Mouse (Mus musculus) liver, embryonic 13.5 days (tissue): Measurements from ENCODE around the gene Macf1. TPM values are rescaled to one million over a fixed set of nuclear protein-coding genes. Genes with fewer than 3 reads are reported as not detected.
"Not testable (repeated sequence)": the region's sequence is repeated elsewhere in the genome, so short reads cannot be mapped to it uniquely, and the experiment has no call there.

Source experiments
- ATAC-seq: fragments of 200-750 bp; cut with Nextera tagmentation; 2 replicates; pipeline ENCODE4 v1.8.0; 2017; ENCODE audit warnings: low read depth, mild to moderate bottlenecking, moderate number of reproducible peaks, moderate library complexity
- DNase-seq: peaks from one replicate; pipeline ENCODE4 v3.0.0; 2022
- H3K27ac ChIP-seq: fragments of 300-500 bp; sonication (generic); 2 replicates; pipeline ENCODE4 v1.5.1; 2015; ENCODE audit warnings: moderate library complexity, mild to moderate bottlenecking, inconsistent platforms
- H3K27me3 ChIP-seq: fragments of 300-500 bp; sonication (generic); 2 replicates; pipeline ENCODE4 v1.6.1; 2015; ENCODE audit warnings: mild to moderate bottlenecking, inconsistent platforms
- H3K36me3 ChIP-seq: fragments of 300-500 bp; sonication (generic); 2 replicates; pipeline ENCODE4 v1.6.1; 2015; ENCODE audit warnings: mild to moderate bottlenecking, inconsistent platforms
- H3K4me1 ChIP-seq: fragments of 300-500 bp; sonication (generic); replicated peaks from 2 replicates; pipeline ENCODE4 v1.6.1; 2015; ENCODE audit warnings: inconsistent platforms
- H3K4me2 ChIP-seq: fragments of 300-500 bp; sonication (generic); 2 replicates; pipeline ENCODE4 v1.6.1; 2015; ENCODE audit warnings: inconsistent platforms, mild to moderate bottlenecking, moderate library complexity
- H3K4me3 ChIP-seq: fragments of 300-500 bp; sonication (generic); replicated peaks from 2 replicates; pipeline ENCODE4 v1.5.1; 2015; ENCODE audit warnings: mild to moderate bottlenecking, inconsistent platforms
- H3K9ac ChIP-seq: fragments of 300-500 bp; sonication (generic); 2 replicates; pipeline ENCODE4 v1.6.1; 2015; ENCODE audit warnings: mild to moderate bottlenecking, inconsistent platforms
- H3K9me3 ChIP-seq: fragments of 300-500 bp; sonication (generic); replicated peaks from 2 replicates; pipeline ENCODE4 v1.6.1; 2016; ENCODE audit warnings: inconsistent platforms
- WGBS: fragments of 180-500 bp; shearing (Covaris S2); methylation state at CpG from one replicate; pipeline ENCODE4 v1.1.7; 2015; ENCODE audit not compliant: insufficient replicate concordance; 5-methylcytosine and 5-hydroxymethylcytosine counted together
- polyA plus RNA-seq: library from polyadenylated mRNA; unstranded; fragments of >200 nt; fragmentation: Nextera tagmentation; extraction: Ambion mirVana; gene quantifications from 2 replicates; pipeline ENCODE4 v1.2.1, GENCODE M21; 2015

The Macf1 gene
- polyA plus RNA-seq, 1 experiment from 2014 or later: 9.5 TPM

DNA sequence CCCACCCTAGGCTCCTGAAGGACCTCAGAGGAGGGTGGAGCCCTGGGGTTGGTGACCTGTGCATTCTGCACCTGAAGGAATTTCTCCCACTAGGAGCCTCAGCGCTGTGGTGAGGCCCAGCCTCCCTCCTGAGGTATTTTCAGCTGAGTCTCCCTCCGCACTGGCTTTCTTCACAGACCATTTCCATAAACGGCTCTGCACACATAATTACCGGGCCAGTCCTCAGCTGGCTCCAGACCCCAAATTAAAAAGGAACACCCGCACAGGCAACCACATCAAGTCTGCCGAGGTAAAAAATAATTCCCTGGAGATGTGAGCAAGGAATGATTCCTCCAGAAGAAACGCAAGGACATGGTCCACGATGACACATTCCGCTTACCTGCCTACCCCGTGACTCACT, 348.9 kb downstream of the Macf1 start:
- H3K4me3 ChIP-seq, H3K27ac ChIP-seq, H3K9ac ChIP-seq, DNase-seq, H3K4me1 ChIP-seq, ATAC-seq, H3K9me3 ChIP-seq, H3K4me2 ChIP-seq, H3K36me3 ChIP-seq, H3K27me3 ChIP-seq: not testable (repeated sequence)
- 74% methylated on average over 10 of the region's 10 CpGs for WGBS

DNA sequence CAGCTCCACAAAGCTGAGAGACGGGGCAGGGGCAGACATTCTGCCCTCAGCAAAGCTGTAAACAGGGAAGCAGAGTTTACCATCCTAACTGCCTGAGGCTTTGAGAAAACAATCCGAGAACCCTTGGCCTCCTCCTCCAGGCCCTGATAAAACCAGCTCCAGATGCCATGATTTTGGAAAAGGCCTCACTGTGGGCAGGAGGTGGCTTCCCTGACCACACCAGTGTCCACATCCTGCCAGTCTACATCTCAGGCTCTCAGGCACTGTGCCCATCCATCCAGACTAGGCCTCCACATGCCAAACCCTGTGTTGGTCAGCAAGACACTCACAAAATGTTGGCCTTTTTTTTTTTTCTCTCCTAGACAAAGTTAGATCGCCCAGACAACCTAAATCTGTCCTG, 350.0 kb downstream of the Macf1 start:
- no peak overlapping the region for H3K4me2 ChIP-seq
- DNase-seq (no peak), ATAC-seq (no peak)
- H3K9ac ChIP-seq: no peak overlapping the region
- H3K27me3 ChIP-seq: 0 out of 2 replicates have a peak, but pooled peaks cover 4% of the 10 kb centered on the region
- no peaks in the 10 kb centered on the region for H3K4me1 ChIP-seq
- 49% methylated on average over 3 of the region's 3 CpGs for WGBS
- H3K4me3 ChIP-seq: no peak overlapping the region
- H3K36me3 ChIP-seq: no peaks in the 10 kb centered on the region
- no peak overlapping the region for H3K27ac ChIP-seq
- H3K9me3 ChIP-seq: no peaks in the 10 kb centered on the region

DNA sequence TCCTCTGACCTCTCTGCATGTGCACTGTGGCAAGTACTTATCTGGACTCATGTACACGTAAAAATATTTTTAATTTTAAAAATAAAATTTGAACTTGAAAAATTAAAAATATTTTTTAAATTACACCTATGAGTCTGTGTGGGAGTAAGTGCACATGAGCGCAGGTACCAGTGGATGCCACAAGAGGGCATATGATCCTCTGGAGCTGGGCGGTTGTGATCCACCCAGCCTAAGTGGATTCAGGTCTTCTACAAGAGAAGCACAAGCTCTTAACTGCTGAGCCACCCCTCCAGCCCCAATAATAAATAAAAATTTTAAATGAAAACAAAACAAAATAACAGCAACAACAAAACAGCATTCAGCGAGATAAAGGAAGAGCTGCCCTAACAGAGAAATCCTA, 351.0 kb downstream of the Macf1 start:
- no peak overlapping the region for H3K27ac ChIP-seq
- ATAC-seq (no peak), DNase-seq (no peak)
- H3K9ac ChIP-seq: no peak overlapping the region
- H3K27me3 ChIP-seq: no peaks in the 10 kb centered on the region
- H3K36me3 ChIP-seq: no peaks in the 10 kb centered on the region
- H3K4me3 ChIP-seq: no peak overlapping the region
- H3K9me3 ChIP-seq: no peaks in the 10 kb centered on the region
- H3K4me1 ChIP-seq: no peaks in the 10 kb centered on the region
- 81% methylated on average over 4 of the region's 4 CpGs for WGBS
- H3K4me2 ChIP-seq: no peak overlapping the region

GRCm38 (mm10) chr4:123331961-123332360, 352.2 kb downstream of the Macf1 start:
- ATAC-seq: not testable (repeated sequence)

DNA sequence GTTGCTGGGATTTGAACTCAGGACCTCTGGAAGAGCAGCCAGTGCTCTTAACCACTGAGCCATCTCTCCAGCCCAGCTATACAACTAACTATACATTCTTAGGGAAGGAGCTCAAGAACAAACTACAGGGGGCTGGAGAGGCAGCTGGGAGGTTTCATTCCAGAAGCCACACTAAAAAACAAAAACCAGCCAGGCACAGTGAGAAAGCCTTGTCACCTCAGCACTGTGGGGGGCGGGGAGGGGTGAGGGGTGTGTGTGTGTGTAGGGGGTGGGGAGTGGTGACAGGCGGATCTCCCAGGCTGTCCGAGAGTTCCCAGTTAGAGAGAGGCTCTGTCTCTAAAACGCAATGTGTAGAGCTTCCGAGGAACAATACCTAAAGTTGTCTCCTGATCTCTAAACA, 352.8 kb downstream of the Macf1 start:
- H3K9ac ChIP-seq: no peak overlapping the region
- H3K4me1 ChIP-seq: no peaks in the 10 kb centered on the region
- WGBS: 87% methylated on average over 5 of the region's 5 CpGs

More at GRCm38 (mm10) chr4:123331961-123332360, 352.2 kb downstream of the Macf1 start:
- not testable (repeated sequence) for H3K9ac ChIP-seq, H3K4me1 ChIP-seq, H3K9me3 ChIP-seq, H3K4me3 ChIP-seq, H3K27ac ChIP-seq, DNase-seq, H3K4me2 ChIP-seq, H3K27me3 ChIP-seq, H3K36me3 ChIP-seq
- WGBS: 69% methylated on average over 1 of the region's 1 CpGs

DNA sequence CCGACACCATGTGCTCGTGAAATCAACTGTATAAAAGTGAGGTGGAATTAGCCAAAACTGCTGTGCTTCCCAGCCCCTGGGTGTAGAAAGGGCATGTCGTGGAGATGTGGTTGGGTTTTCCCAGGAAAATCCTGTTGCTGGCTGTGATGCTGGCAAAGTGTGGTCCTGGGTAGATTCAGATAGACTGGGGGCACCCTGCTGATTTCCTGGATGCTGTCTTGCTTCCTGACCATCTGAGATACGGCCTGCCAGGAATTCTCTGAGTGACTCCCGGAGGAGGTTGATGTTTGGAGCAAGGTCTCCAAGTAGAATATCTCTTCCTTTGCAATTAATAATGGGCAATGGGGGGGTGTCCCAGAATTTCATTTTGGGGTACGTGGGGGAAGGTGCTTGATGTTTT, 355.2 kb downstream of the Macf1 start:
- Histone ChIP-seq H3K9me3 (no peaks in the 10 kb centered on the region), H3K9ac (no peak overlapping the region), H3K4me1 (no peaks in the 10 kb centered on the region), H3K36me3 (no peaks in the 10 kb centered on the region), H3K27ac (no peak overlapping the region), H3K4me2 (no peak overlapping the region), H3K27me3 (peaks cover 7% of the 10 kb centered on the region; the same call in 1 of the 2 replicates), H3K4me3 (no peak overlapping the region)
- no peak for DNase-seq
- WGBS: 62% methylated on average over 6 of the region's 6 CpGs
- ATAC-seq: no peak

More for the DNA sequence above, 352.8 kb downstream of the Macf1 start:
- Histone ChIP-seq H3K36me3 (no peaks in the 10 kb centered on the region), H3K27ac (no peak overlapping the region), H3K4me3 (no peak overlapping the region), H3K27me3 (no peaks in the 10 kb centered on the region), H3K4me2 (no peak overlapping the region), H3K9me3 (no peaks in the 10 kb centered on the region)
- ATAC-seq: no peak
- no peak for DNase-seq

DNA sequence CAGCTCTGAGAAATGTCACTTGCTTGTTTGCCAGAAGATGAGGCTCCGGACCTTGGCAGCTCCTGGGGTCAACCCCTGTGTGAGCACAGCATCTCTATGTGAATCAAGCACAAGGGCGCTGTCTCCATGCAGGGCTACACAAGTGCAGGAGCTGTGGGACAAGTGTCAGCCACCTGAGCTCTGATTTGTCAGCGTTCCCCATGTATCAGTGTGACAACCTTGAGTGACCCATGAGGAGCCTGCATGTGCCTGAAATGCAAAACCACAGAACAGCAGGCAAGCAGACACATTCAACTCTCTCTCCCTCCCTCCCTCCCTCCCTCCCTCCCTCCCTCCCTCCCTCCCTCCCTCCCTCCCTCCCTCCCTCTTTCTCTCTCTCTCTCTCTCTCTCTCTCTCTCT, 356.5 kb downstream of the Macf1 start:
- Histone ChIP-seq H3K4me2 (no peak overlapping the region), H3K27me3 (peaks cover 18% of the 10 kb centered on the region), H3K9me3 (no peaks in the 10 kb centered on the region), H3K4me3 (no peak overlapping the region), H3K9ac (no peak overlapping the region), H3K4me1 (no peaks in the 10 kb centered on the region), H3K27ac (no peak overlapping the region), H3K36me3 (no peaks in the 10 kb centered on the region)
- WGBS: 47% methylated on average over 3 of the region's 3 CpGs
- DNase-seq: no peak
- no peak for ATAC-seq

GRCm38 (mm10) chr4:123326087-123326486, 358.1 kb downstream of the Macf1 start:
- 66% methylated on average over 3 of the region's 3 CpGs for WGBS
- no peaks in the 10 kb centered on the region for H3K4me1 ChIP-seq
- H3K4me3 ChIP-seq: no peak overlapping the region
- no peak for ATAC-seq
- H3K36me3 ChIP-seq: no peaks in the 10 kb centered on the region
- no peak overlapping the region for H3K9ac ChIP-seq
- no peak overlapping the region for H3K27ac ChIP-seq
- peaks cover 27% of the 10 kb centered on the region for H3K27me3 ChIP-seq
- DNase-seq: no peak
- H3K4me2 ChIP-seq: no peak overlapping the region
- no peaks in the 10 kb centered on the region for H3K9me3 ChIP-seq

- Histone ChIP-seq H3K4me2 (peak within 1 kb of the TSS; percentile 39), H3K9me3 (no peaks in the 10 kb centered on the region), H3K36me3 (no peaks in the 10 kb centered on the region), H3K9ac (no peak within 1 kb of the TSS), H3K4me1 (no peaks in the 10 kb centered on the region), H3K27me3 (peaks cover 27% of the 10 kb centered on the region), H3K4me3 (peak within 1 kb of the TSS; percentile 21; the same call in 1 of the 2 replicates), H3K27ac (no peak within 1 kb of the TSS)
- ATAC-seq (no peak), DNase-seq (no peak)
- WGBS: 31% methylated on average over 13 of the region's 13 CpGs
Measured at GRCm38 (mm10) chr4:123323534-123323933, 360.6 kb downstream of the Macf1 start, which contains the start of gene Oxct2a. TSS of gene Oxct2a (minus strand) at chr4:123323634.

- Histone ChIP-seq H3K4me2 (peak overlapping the region; percentile 33), H3K27me3 (peaks cover 27% of the 10 kb centered on the region)
- H3K4me1 ChIP-seq, DNase-seq, H3K27ac ChIP-seq, H3K4me3 ChIP-seq, H3K36me3 ChIP-seq, ATAC-seq, H3K9ac ChIP-seq, H3K9me3 ChIP-seq: not testable (repeated sequence)
- 42% methylated on average over 19 of the region's 38 CpGs for WGBS
Measured at GRCm38 (mm10) chr4:123322910-123323309, 361.2 kb downstream of the Macf1 start.

- ATAC-seq: no peak
- no peak overlapping the region for H3K4me2 ChIP-seq
- H3K4me1 ChIP-seq: peaks cover 14% of the 10 kb centered on the region; the same call in 1 of the 2 replicates
- H3K4me3 ChIP-seq: no peak overlapping the region
- no peaks in the 10 kb centered on the region for H3K36me3 ChIP-seq
- no peak overlapping the region for H3K27ac ChIP-seq
- WGBS: 70% methylated on average over 3 of the region's 3 CpGs
- no peak overlapping the region for H3K9ac ChIP-seq
- H3K27me3 ChIP-seq: no peaks in the 10 kb centered on the region
- no peaks in the 10 kb centered on the region for H3K9me3 ChIP-seq
- DNase-seq: no peak
Measured at GRCm38 (mm10) chr4:123314497-123314896, 369.7 kb downstream of the Macf1 start.

- no peaks in the 10 kb centered on the region for H3K9me3 ChIP-seq
- H3K4me1 ChIP-seq: peaks cover 18% of the 10 kb centered on the region; the same call in 1 of the 2 replicates
- no peak for DNase-seq
- H3K4me3 ChIP-seq: no peak overlapping the region
- 0 out of 2 replicates have a peak overlapping the region, but pooled peaks have one; percentile 32 for H3K27ac ChIP-seq
- WGBS: 22% methylated on average over 6 of the region's 6 CpGs
- no peak overlapping the region for H3K9ac ChIP-seq
- peak; percentile 62 for ATAC-seq
- no peaks in the 10 kb centered on the region for H3K27me3 ChIP-seq
- H3K36me3 ChIP-seq: no peaks in the 10 kb centered on the region
- no peak overlapping the region for H3K4me2 ChIP-seq
Measured at GRCm38 (mm10) chr4:123313010-123313409, 371.1 kb downstream of the Macf1 start.
